Mouse (Mus musculus) hindbrain, postnatal 0 days (tissue): ENCODE data around the gene Ctdspl. TPM values are rescaled to one million over a fixed set of nuclear protein-coding genes. Genes with fewer than 3 reads are reported as not detected.
A peak's percentile ranks its signal among the peaks of the same experiment; 100 is the strongest.

ENCODE experiments used
- ATAC-seq: fragments of 200-750 bp; cut with Nextera tagmentation; 2 replicates; pipeline ENCODE4 v1.8.0; 2017; ENCODE audit warnings: mild to moderate bottlenecking, moderate TSS enrichment, moderate library complexity
- DNase-seq: peaks from one replicate; pipeline ENCODE4 v3.0.0-alpha.2; 2015; ENCODE audit warnings: low spot score
- H3K27ac ChIP-seq: fragments of 300-500 bp; sonication (generic); 2 replicates; pipeline ENCODE4 v1.5.1; 2014; ENCODE audit warnings: mild to moderate bottlenecking
- H3K27me3 ChIP-seq: fragments of 300-500 bp; sonication (generic); 2 replicates; pipeline ENCODE4 v1.6.1; 2014; ENCODE audit warnings: low read length, mixed read lengths; ENCODE audit not compliant: insufficient read depth
- H3K36me3 ChIP-seq: fragments of 300-500 bp; sonication (generic); 2 replicates; pipeline ENCODE4 v1.6.1; 2014; ENCODE audit warnings: low read length, mixed read lengths; ENCODE audit not compliant: insufficient read depth
- H3K4me1 ChIP-seq: fragments of 300-500 bp; sonication (generic); 2 replicates; pipeline ENCODE4 v1.6.1; 2014; ENCODE audit warnings: antibody characterized with exemption, low read length, mixed read lengths; ENCODE audit not compliant: insufficient read depth
- H3K4me2 ChIP-seq: fragments of 300-500 bp; sonication (generic); 2 replicates; pipeline ENCODE4 v1.6.1; 2014; ENCODE audit warnings: low read depth, mild to moderate bottlenecking, low read length, moderate library complexity, mixed read lengths
- H3K4me3 ChIP-seq: fragments of 300-500 bp; sonication (generic); 2 replicates; pipeline ENCODE4 v1.5.1; 2014; ENCODE audit warnings: low read length
- H3K9ac ChIP-seq: fragments of 300-500 bp; sonication (generic); replicated peaks from 2 replicates; pipeline ENCODE4 v1.6.1; 2014; ENCODE audit warnings: mild to moderate bottlenecking, low read length, moderate library complexity, mixed read lengths
- H3K9me3 ChIP-seq: fragments of 300-500 bp; sonication (generic); 2 replicates; pipeline ENCODE4 v1.6.1; 2016; ENCODE audit warnings: low read length, mixed read lengths
- CTCF ChIP-seq: IDR thresholded peaks from 2 replicates; pipeline ENCODE4 v1.5.1; 2016; ENCODE audit warnings: antibody characterized with exemption, control low read depth, low read depth
- WGBS: fragments of 180-500 bp; shearing (Covaris S2); extraction: QIAGEN DNeasy Blood & Tissue Kit; methylation state at CpG from one replicate; pipeline ENCODE4 v1.1.7; 2014; 5-methylcytosine and 5-hydroxymethylcytosine counted together
- polyA plus RNA-seq: library from polyadenylated mRNA; unstranded; fragments of >200 nt; fragmentation: Nextera tagmentation; extraction: Ambion mirVana; gene quantifications from 2 replicates; pipeline ENCODE4 v1.2.1, GENCODE M21; 2015
- total RNA-seq: library from RNA; depleted of rRNA; stranded (reverse); fragments of >200 nt; gene quantifications from 2 replicates; pipeline ENCODE4 v1.2.3, GENCODE M21; 2014

The Ctdspl gene
- total and polyA plus RNA-seq, 2 experiments from 2014 or later = 5.5 to 8.4 TPM

DNA sequence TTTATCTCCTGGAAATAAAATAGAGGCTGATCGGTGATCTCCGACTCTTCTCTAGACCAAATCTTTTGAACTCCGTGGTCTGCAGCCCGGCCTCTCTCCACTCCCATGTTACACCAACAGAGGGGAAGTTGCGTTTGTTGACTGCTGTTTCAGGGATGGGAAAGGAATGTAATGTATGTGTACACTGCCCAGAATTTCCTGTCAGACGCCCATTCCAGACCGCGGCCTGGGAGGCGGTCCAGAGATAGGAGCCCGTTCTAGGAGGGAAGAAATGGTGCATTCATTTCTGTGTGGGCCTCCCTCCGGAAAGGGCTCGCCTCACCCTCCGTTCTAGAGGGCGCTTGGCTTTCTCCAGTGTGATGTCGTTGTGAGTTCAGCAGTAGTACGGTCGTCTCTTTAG, 76.0 kb downstream of the Ctdspl start:
- Histone ChIP-seq H3K4me2 (no peak overlapping the region), H3K9ac (no peak overlapping the region), H3K27ac (no peak overlapping the region), H3K4me1 (peaks cover 5% of the 10 kb centered on the region; the same call in 1 of the 2 replicates), H3K4me3 (no peak overlapping the region), H3K9me3 (no peaks in the 10 kb centered on the region), H3K27me3 (no peaks in the 10 kb centered on the region), H3K36me3 (no peaks in the 10 kb centered on the region)
- no peak for TF ChIP-seq CTCF
- WGBS = 80% methylated on average over 17 of the region's 17 CpGs
- DNase-seq (no peak), ATAC-seq (no peak)

DNA sequence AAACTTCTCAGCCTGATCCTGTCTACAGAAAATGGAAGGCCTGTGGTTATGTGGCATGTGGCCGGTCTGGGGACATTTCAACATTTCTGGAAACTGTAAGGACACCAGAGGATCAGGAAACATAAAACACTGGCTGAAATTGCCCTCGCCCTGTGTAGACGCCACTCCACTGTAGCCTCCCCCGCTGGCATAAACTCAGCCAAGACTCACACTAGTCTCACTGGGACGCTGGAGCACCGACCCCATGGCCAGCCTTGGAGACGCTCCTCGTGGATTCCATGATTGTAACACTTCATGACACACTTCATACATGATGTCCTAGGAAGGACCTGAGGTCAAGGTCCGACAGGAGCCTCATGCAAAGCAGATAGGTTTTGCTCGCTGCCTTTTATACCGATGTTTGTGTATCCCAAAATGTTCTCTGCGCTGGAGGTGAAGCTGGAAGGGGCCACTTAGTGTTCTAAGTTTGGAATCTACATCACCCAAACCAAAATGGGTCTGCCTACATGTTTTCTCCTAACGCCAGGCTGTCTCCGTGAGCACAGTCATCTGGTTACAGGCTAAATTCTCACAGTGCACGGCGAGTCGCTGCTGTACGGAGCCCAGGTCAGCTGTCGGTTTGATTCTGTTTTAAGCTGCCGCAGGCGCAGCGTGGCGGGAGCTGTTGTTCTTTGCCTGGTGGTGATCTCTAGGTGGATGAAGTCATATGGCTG, 77.9 kb downstream of the Ctdspl start:
- DNase-seq (no peak), ATAC-seq (no peak)
- no peak overlapping the region for H3K9ac ChIP-seq
- H3K4me2 ChIP-seq = no peak overlapping the region
- no peaks in the 10 kb centered on the region for H3K27me3 ChIP-seq
- H3K9me3 ChIP-seq = no peaks in the 10 kb centered on the region
- H3K4me3 ChIP-seq = no peak overlapping the region
- 90% methylated on average over 23 of the region's 23 CpGs for WGBS
- no peak overlapping the region for H3K27ac ChIP-seq
- no peak for TF ChIP-seq CTCF
- peaks cover 5% of the 10 kb centered on the region; the same call in 1 of the 2 replicates for H3K4me1 ChIP-seq
- no peaks in the 10 kb centered on the region for H3K36me3 ChIP-seq

- Histone ChIP-seq H3K4me3 (no peak overlapping the region), H3K4me2 (no peak overlapping the region), H3K27ac (no peak overlapping the region), H3K4me1 (peaks cover 5% of the 10 kb centered on the region; the same call in 1 of the 2 replicates), H3K27me3 (no peaks in the 10 kb centered on the region), H3K9me3 (no peaks in the 10 kb centered on the region), H3K36me3 (no peaks in the 10 kb centered on the region), H3K9ac (no peak overlapping the region)
- DNase-seq = no peak
- no peak for ATAC-seq
- 85% methylated on average over 16 of the region's 16 CpGs for WGBS
- TF ChIP-seq CTCF = no peak
Measured at GRCm38 (mm10) chr9:119004703-119005076, 78.4 kb downstream of the Ctdspl start.

DNA sequence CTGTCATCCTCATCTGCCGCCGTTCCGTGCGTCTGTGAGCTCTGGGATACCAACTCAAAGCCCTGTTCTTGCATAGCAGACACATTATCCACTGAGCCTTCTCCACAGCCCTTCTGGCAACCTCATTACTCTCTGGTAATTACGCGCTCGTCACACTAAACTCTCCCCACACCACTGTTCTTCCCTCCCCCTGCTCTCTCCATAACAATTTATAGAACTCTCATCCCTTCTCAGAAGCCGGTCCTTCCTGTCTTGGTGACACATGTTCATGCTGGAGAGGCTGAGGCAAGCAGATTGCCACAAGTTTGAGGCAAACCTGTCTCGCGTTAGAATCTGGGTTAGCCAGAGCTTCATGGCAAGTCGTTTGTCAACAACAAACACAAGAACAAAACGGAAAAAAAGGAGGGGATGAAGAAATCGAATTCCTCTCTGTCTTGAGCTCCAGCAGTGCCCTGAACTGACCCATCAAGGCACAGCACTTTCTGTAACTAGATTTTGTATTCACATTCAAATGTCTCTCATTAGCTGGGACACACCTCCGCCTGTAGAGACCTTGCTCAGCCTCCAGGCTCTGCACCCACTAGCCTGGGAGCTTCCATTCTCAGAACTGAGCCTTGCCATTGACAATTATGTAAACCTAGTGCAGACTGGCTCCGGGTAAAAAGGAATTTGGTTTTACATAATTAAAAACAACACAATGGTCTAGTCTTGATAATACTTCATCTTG, 79.2 kb downstream of the Ctdspl start:
- H3K9me3 ChIP-seq = no peaks in the 10 kb centered on the region
- peaks cover 5% of the 10 kb centered on the region; the same call in 1 of the 2 replicates for H3K4me1 ChIP-seq
- no peaks in the 10 kb centered on the region for H3K27me3 ChIP-seq
- H3K4me2 ChIP-seq = no peak overlapping the region
- no peak for TF ChIP-seq CTCF
- no peak overlapping the region for H3K27ac ChIP-seq
- WGBS = 52% methylated on average over 15 of the region's 15 CpGs
- ATAC-seq (no peak), DNase-seq (peak; percentile 12)
- no peak overlapping the region for H3K4me3 ChIP-seq
- no peaks in the 10 kb centered on the region for H3K36me3 ChIP-seq
- H3K9ac ChIP-seq = no peak overlapping the region

DNA sequence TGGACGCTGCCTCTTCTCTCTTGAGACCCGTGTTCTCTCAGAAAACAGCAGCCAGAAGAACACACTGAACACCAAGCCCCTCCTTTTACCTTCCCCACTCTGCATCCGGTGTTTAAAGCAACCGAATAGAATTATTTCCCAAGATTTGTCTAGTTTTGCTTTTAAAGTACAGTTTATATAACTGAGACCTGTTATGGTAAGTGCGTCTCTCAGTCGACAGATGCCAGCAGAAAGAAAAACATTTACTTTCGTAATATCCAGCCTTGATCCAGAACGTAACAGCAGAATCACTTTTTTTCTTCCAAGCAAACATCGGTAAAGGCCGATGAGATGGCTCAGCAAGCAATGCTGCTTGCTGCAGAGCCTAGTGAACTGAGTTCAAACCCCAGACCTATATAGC, 81.0 kb downstream of the Ctdspl start:
- WGBS = 80% methylated on average over 10 of the region's 10 CpGs
- DNase-seq (no peak), ATAC-seq (no peak)
- H3K27me3 ChIP-seq = no peaks in the 10 kb centered on the region
- no peak for TF ChIP-seq CTCF
- H3K9me3 ChIP-seq = no peaks in the 10 kb centered on the region
- H3K4me1 ChIP-seq = peaks cover 5% of the 10 kb centered on the region; the same call in 1 of the 2 replicates
- H3K4me2 ChIP-seq = no peak overlapping the region
- H3K36me3 ChIP-seq = 0 out of 2 replicates have a peak, but pooled peaks cover 3% of the 10 kb centered on the region
- no peak overlapping the region for H3K27ac ChIP-seq
- no peak overlapping the region for H3K4me3 ChIP-seq
- no peak overlapping the region for H3K9ac ChIP-seq

- DNase-seq = no peak
- no peak overlapping the region for H3K4me2 ChIP-seq
- WGBS = 60% methylated on average over 7 of the region's 7 CpGs
Measured at GRCm38 (mm10) chr9:119008871-119009270, 82.6 kb downstream of the Ctdspl start.

More at GRCm38 (mm10) chr9:119008871-119009270, 82.6 kb downstream of the Ctdspl start:
- Histone ChIP-seq H3K27ac (no peak overlapping the region), H3K27me3 (no peaks in the 10 kb centered on the region), H3K9ac (no peak overlapping the region), H3K4me3 (no peak overlapping the region), H3K4me1 (peaks cover 5% of the 10 kb centered on the region; the same call in 1 of the 2 replicates), H3K9me3 (no peaks in the 10 kb centered on the region), H3K36me3 (0 out of 2 replicates have a peak, but pooled peaks cover 4% of the 10 kb centered on the region)
- no peak for ATAC-seq
- no peak for TF ChIP-seq CTCF
